Mouse (Mus musculus): ENCODE data around the gene Fgd4. TPM values are rescaled to one million over a fixed set of nuclear protein-coding genes. Genes with fewer than 3 reads are reported as not detected.

Fgd4 gene
- total and polyA plus RNA-seq, 2 experiments from 2014 or later, result 11.7 to 38.1 TPM

DNA sequence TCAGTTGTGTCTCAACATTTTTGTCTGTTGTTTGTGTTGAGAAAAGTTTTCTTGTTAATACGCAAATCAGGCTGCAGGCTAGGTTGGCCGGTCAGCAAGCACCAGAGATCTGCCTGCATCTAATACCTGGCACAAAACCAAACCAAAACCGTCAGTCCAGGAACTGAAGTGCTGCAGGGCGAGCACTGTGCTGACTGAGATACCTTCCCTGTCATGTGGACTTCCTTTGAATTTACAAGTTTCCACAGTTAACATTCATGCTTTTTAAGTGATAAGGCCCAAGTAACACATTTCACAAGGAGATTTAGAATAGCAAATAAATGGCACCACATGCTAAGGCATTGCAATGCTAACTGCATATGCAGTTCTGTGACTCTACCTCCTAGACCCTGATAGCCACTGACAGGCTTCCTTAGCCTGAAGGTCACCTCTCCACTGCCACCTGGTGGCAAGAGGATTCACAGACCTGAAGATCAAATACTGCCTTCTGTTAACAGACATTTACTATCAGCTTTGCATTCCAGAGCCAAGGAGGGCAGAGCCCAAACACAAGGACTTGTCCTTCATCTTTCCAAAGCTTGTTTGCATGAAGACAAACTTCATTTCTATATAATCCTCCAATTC is 15.8 kb downstream of the Fgd4 start:
- ATAC-seq (ENCODE audit: low FRiP score) (peak; percentile 89), DNase-seq (ENCODE audit: low spot score) (peak; percentile 89)
- Histone ChIP-seq H3K27me3 (ENCODE audit: insufficient read depth, low read length) (no peaks in the 10 kb centered on the region), H3K9ac (replicated peaks; ENCODE audit: low read length, poor library complexity, severe bottlenecking) (no peak overlapping the region), H3K4me3 (ENCODE audit: low read depth, low read length) (no peak overlapping the region), H3K4me2 (ENCODE audit: low read depth, low read length, poor library complexity, severe bottlenecking) (no peak overlapping the region), H3K27ac (ENCODE audit: low read depth, low read length) (no peak overlapping the region), H3K36me3 (ENCODE audit: insufficient read depth, low read length) (no peaks in the 10 kb centered on the region), H3K4me1 (ENCODE audit: insufficient read depth, low read length) (no peaks in the 10 kb centered on the region), H3K9me3 (ENCODE audit: low read length) (no peaks in the 10 kb centered on the region)
- 61% methylated on average over 4 of the region's 4 CpGs for WGBS
- TF ChIP-seq CTCF (IDR thresholded peaks at IDR 0.05), result peak; percentile 95

DNA sequence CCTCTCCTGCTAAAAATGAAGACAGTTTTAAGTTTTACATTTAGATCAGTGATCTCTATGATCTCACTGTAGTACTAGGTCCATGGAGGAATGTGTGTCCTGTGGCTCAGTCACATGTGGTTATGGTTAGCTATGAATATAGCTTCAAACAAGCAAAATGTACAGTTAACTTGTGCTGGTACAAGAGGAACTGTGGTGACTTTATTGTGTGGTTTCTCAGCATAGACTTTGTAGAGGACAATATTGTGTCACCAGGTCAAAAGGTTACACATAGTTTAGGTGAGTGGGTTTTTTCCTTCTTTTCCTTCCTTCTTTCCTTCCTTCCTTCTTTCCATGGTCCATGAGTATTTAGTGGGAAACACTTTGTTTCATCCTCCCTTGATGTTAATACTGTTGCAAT is 23.8 kb downstream of the Fgd4 start:
- ATAC-seq (ENCODE audit: low FRiP score) (no peak), DNase-seq (ENCODE audit: low spot score) (no peak)
- H3K9me3 ChIP-seq (ENCODE audit: low read length), result no peaks in the 10 kb centered on the region
- H3K4me1 ChIP-seq (ENCODE audit: insufficient read depth, low read length), result no peaks in the 10 kb centered on the region
- no peaks in the 10 kb centered on the region for H3K27me3 ChIP-seq (ENCODE audit: insufficient read depth, low read length)
- TF ChIP-seq CTCF (IDR thresholded peaks at IDR 0.05), result no peak
- no peak overlapping the region for H3K27ac ChIP-seq (ENCODE audit: low read depth, low read length)
- no peaks in the 10 kb centered on the region for H3K36me3 ChIP-seq (ENCODE audit: insufficient read depth, low read length)
- no peak overlapping the region for H3K9ac ChIP-seq (replicated peaks; ENCODE audit: low read length, poor library complexity, severe bottlenecking)
- no peak overlapping the region for H3K4me2 ChIP-seq (ENCODE audit: low read depth, low read length, poor library complexity, severe bottlenecking)
- no peak overlapping the region for H3K4me3 ChIP-seq (ENCODE audit: low read depth, low read length)

DNA sequence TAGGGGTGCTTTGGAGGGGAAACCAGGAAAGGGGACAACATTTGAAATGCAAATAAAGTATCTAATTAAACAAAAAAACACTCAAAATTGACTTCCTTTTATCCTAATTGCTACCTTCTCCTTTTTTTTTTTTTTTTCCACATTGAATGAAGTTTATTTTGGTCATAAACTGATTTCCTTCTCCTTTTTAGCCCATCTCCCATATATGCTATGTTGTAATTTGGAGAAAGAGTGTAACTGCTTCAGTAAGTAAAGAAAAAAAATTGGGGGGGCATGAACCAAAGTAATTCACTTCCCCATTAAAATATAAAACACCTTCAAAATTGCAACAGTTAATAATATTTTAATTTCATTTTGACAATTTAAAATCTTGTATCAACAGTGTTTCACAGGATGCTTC is 25.8 kb downstream of the Fgd4 start:
- no peaks in the 10 kb centered on the region for H3K4me1 ChIP-seq (ENCODE audit: insufficient read depth, low read length)
- H3K9ac ChIP-seq (replicated peaks; ENCODE audit: low read length, poor library complexity, severe bottlenecking), result no peak overlapping the region
- no peak overlapping the region for H3K4me2 ChIP-seq (ENCODE audit: low read depth, low read length, poor library complexity, severe bottlenecking)
- TF ChIP-seq CTCF (IDR thresholded peaks at IDR 0.05), result no peak
- no peak overlapping the region for H3K27ac ChIP-seq (ENCODE audit: low read depth, low read length)
- no peak overlapping the region for H3K4me3 ChIP-seq (ENCODE audit: low read depth, low read length)
- H3K27me3 ChIP-seq (ENCODE audit: insufficient read depth, low read length), result no peaks in the 10 kb centered on the region
- DNase-seq (ENCODE audit: low spot score) (no peak), ATAC-seq (ENCODE audit: low FRiP score) (no peak)
- no peaks in the 10 kb centered on the region for H3K36me3 ChIP-seq (ENCODE audit: insufficient read depth, low read length)
- H3K9me3 ChIP-seq (ENCODE audit: low read length), result no peaks in the 10 kb centered on the region

DNA sequence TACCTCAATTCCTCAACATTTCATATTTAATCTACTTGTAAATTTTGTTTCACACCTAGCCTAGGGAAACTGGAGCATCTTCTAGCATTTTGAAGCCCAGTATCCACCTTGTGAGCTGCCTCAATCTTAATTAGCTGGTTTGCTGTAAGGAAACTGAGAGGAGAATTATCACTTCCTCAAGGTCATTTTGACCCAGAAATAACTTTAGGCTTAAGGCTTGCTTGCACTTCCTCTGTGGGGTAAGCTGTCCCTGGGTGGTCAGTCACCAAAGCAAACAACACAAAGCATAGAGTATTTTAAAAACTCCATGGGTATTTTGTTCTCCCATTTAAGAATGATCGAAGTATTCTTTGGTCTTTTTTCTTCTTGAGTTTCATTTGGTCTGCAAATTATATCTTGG is 27.2 kb downstream of the Fgd4 start:
- WGBS, result 96% methylated on average over 1 of the region's 1 CpGs
- no peaks in the 10 kb centered on the region for H3K27me3 ChIP-seq (ENCODE audit: insufficient read depth, low read length)
- H3K4me1 ChIP-seq (ENCODE audit: insufficient read depth, low read length), result no peaks in the 10 kb centered on the region
- TF ChIP-seq CTCF (IDR thresholded peaks at IDR 0.05), result no peak
- ATAC-seq (ENCODE audit: low FRiP score), result no peak
- H3K4me3 ChIP-seq (ENCODE audit: low read depth, low read length), result no peak overlapping the region
- no peaks in the 10 kb centered on the region for H3K9me3 ChIP-seq (ENCODE audit: low read length)
- no peak overlapping the region for H3K4me2 ChIP-seq (ENCODE audit: low read depth, low read length, poor library complexity, severe bottlenecking)
- H3K9ac ChIP-seq (replicated peaks; ENCODE audit: low read length, poor library complexity, severe bottlenecking), result no peak overlapping the region
- H3K36me3 ChIP-seq (ENCODE audit: insufficient read depth, low read length), result no peaks in the 10 kb centered on the region
- no peak for DNase-seq (ENCODE audit: low spot score)
- no peak overlapping the region for H3K27ac ChIP-seq (ENCODE audit: low read depth, low read length)

DNA sequence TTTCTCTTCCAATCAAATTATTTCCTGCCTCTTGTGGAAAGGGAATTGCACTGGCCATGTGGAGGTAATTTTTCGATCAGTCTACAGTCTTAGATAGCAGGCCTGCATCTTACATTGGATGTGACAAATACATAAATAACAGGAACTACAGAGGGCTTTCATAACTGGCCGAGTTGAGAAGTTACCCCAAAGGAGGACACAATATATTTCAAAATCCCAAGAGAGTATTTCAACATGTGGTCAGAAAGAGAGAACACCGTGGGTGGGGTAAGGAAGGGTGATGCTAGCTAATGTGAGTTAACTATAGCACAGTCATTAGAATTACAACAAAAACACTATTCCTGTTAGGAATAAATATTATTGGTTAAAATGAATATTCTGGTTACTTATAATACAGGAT is 29.0 kb downstream of the Fgd4 start:
- Histone ChIP-seq H3K27me3 (ENCODE audit: insufficient read depth, low read length) (no peaks in the 10 kb centered on the region), H3K9me3 (ENCODE audit: low read length) (no peaks in the 10 kb centered on the region), H3K27ac (ENCODE audit: low read depth, low read length) (no peak overlapping the region), H3K4me3 (ENCODE audit: low read depth, low read length) (no peak overlapping the region), H3K4me2 (ENCODE audit: low read depth, low read length, poor library complexity, severe bottlenecking) (no peak overlapping the region), H3K9ac (replicated peaks; ENCODE audit: low read length, poor library complexity, severe bottlenecking) (no peak overlapping the region), H3K4me1 (ENCODE audit: insufficient read depth, low read length) (no peaks in the 10 kb centered on the region), H3K36me3 (ENCODE audit: insufficient read depth, low read length) (no peaks in the 10 kb centered on the region)
- no peak for TF ChIP-seq CTCF (IDR thresholded peaks at IDR 0.05)
- 82% methylated on average over 3 of the region's 3 CpGs for WGBS
- ATAC-seq (ENCODE audit: low FRiP score) (no peak), DNase-seq (ENCODE audit: low spot score) (no peak)

DNA sequence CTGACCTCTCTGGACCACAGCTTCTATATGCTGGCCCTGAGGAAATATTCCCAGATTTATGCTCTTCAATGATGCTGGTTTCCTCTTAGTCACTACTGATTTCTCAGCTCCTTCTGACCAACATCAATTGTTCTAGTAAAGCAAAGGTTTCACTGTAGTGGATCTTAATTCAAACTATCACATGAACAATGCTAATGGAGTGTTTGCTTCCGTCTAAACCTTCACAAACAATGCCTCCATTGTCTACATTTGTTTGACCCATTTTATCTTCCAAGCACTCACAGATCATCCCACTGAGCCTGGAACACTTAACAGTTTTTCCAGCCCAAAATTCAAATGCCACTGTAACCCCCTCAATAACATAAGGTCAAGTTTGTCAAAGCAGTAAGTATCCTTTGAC is 33.6 kb downstream of the Fgd4 start:
- Histone ChIP-seq H3K9ac (replicated peaks; ENCODE audit: low read length, poor library complexity, severe bottlenecking) (no peak overlapping the region), H3K27me3 (ENCODE audit: insufficient read depth, low read length) (no peaks in the 10 kb centered on the region), H3K36me3 (ENCODE audit: insufficient read depth, low read length) (no peaks in the 10 kb centered on the region), H3K9me3 (ENCODE audit: low read length) (no peaks in the 10 kb centered on the region), H3K4me2 (ENCODE audit: low read depth, low read length, poor library complexity, severe bottlenecking) (no peak overlapping the region), H3K27ac (ENCODE audit: low read depth, low read length) (no peak overlapping the region), H3K4me1 (ENCODE audit: insufficient read depth, low read length) (no peaks in the 10 kb centered on the region), H3K4me3 (ENCODE audit: low read depth, low read length) (no peak overlapping the region)
- no peak for TF ChIP-seq CTCF (IDR thresholded peaks at IDR 0.05)
- DNase-seq (ENCODE audit: low spot score), result no peak
- WGBS, result 55% methylated on average over 1 of the region's 1 CpGs
- no peak for ATAC-seq (ENCODE audit: low FRiP score)

All from midbrain, postnatal 0 days (tissue).